Mouse (Mus musculus) T-helper 2 cell (primary cell): ENCODE results near the gene Syt16.

ENCODE experiments used
- in situ Hi-C: fragments of 300-600 bp; cut with MboI, MseI; formaldehyde crosslinking; loops from one replicate; pipeline ENCODE4 v1.15.1; 2025; ENCODE audit warnings: high pct_unique_total_duplicates

Gene Syt16

GRCm38 (mm10) chr12:73997297-73998127 is at the start of gene Syt16:
Gene Syt16 (plus strand): TSS chr12:73997661.
- in situ Hi-C loops: no loop called here

GRCm38 (mm10) chr12:73948415-73948814 is 49.0 kb upstream of the Syt16 start:
- in situ Hi-C loops: no loop called here

GRCm38 (mm10) chr12:73949318-73950058 is 48.0 kb upstream of the Syt16 start:
- in situ Hi-C loops: loop anchor here (25.0 kb wide), 1 partner anchor 237 kb away; no protein-coding TSS in a partner anchor

- in situ Hi-C loops: loop anchor here (25.0 kb wide), 1 partner anchor 241 kb away; no protein-coding TSS in a partner anchor
Measured at GRCm38 (mm10) chr12:73952879-73953278, 44.6 kb upstream of the Syt16 start.

GRCm38 (mm10) chr12:73953420-73954186 is 43.9 kb upstream of the Syt16 start:
- in situ Hi-C loops: loop anchor here (25.0 kb wide), 1 partner anchor 241 kb away; no protein-coding TSS in a partner anchor

- in situ Hi-C loops: loop anchor here (25.0 kb wide), 1 partner anchor 242 kb away; no protein-coding TSS in a partner anchor
Measured at GRCm38 (mm10) chr12:73954785-73955184, 42.7 kb upstream of the Syt16 start.

- in situ Hi-C loops: loop anchor here (25.0 kb wide), 1 partner anchor 245 kb away; no protein-coding TSS in a partner anchor
Measured at GRCm38 (mm10) chr12:73957676-73958075, 39.8 kb upstream of the Syt16 start.

GRCm38 (mm10) chr12:73958830-73959229 is 38.6 kb upstream of the Syt16 start:
- in situ Hi-C loops: loop anchor here (25.0 kb wide), 1 partner anchor 247 kb away; no protein-coding TSS in a partner anchor

- in situ Hi-C loops: loop anchor here (25.0 kb wide), 1 partner anchor 252 kb away; no protein-coding TSS in a partner anchor
Measured at GRCm38 (mm10) chr12:73964291-73965281, 32.9 kb upstream of the Syt16 start, which contains the start of gene Snapc1. Gene Snapc1 (plus strand): TSS chr12:73964481.

GRCm38 (mm10) chr12:73969142-73969541 is 28.3 kb upstream of the Syt16 start:
- in situ Hi-C loops: loop anchor here (25.0 kb wide), 1 partner anchor 257 kb away; no protein-coding TSS in a partner anchor

- in situ Hi-C loops: loop anchor here (25.0 kb wide), 1 partner anchor 262 kb away; no protein-coding TSS in a partner anchor
Measured at GRCm38 (mm10) chr12:73974584-73974983, 22.9 kb upstream of the Syt16 start.

GRCm38 (mm10) chr12:73978144-73978543 is 19.3 kb upstream of the Syt16 start:
- in situ Hi-C loops: no loop called here

- in situ Hi-C loops: no loop called here
Measured at GRCm38 (mm10) chr12:73979667-73980066, 17.8 kb upstream of the Syt16 start.

GRCm38 (mm10) chr12:73982533-73982932 is 14.9 kb upstream of the Syt16 start:
- in situ Hi-C loops: no loop called here

- in situ Hi-C loops: no loop called here
Measured at GRCm38 (mm10) chr12:73986299-73986698, 11.2 kb upstream of the Syt16 start.

- in situ Hi-C loops: no loop called here
Measured at GRCm38 (mm10) chr12:73988393-73989008, 9.0 kb upstream of the Syt16 start.

- in situ Hi-C loops: no loop called here
Measured at GRCm38 (mm10) chr12:73989594-73989993, 7.9 kb upstream of the Syt16 start.

GRCm38 (mm10) chr12:73996906-73997296 is 560 bp upstream of the Syt16 start:
- in situ Hi-C loops: no loop called here

- in situ Hi-C loops: no loop called here
Measured at GRCm38 (mm10) chr12:73998128-73998456, 631 bp downstream of the Syt16 start.

- in situ Hi-C loops: no loop called here
Measured at GRCm38 (mm10) chr12:74002449-74002848, 5.0 kb downstream of the Syt16 start.
